Mouse (Mus musculus) layer of hippocampus, postnatal 10 days (tissue): ENCODE results near the gene Runx1. TPM values are rescaled to one million over a fixed set of nuclear protein-coding genes. Genes with fewer than 3 reads are reported as not detected.

Source experiments
- DNase-seq, 2 experiments: peaks; one replicate each; pipeline ENCODE4 v3.0.0; 2021; ENCODE audit warnings: low spot score in 2 of 2
- total RNA-seq, 2 experiments: library from RNA; stranded (reverse); gene quantifications; 2 replicates each; pipeline ENCODE4 v1.2.3; 2021

Runx1 gene
- total RNA-seq, 2 experiments from 2014 or later, result 0.69 to 1.1 TPM

DNA sequence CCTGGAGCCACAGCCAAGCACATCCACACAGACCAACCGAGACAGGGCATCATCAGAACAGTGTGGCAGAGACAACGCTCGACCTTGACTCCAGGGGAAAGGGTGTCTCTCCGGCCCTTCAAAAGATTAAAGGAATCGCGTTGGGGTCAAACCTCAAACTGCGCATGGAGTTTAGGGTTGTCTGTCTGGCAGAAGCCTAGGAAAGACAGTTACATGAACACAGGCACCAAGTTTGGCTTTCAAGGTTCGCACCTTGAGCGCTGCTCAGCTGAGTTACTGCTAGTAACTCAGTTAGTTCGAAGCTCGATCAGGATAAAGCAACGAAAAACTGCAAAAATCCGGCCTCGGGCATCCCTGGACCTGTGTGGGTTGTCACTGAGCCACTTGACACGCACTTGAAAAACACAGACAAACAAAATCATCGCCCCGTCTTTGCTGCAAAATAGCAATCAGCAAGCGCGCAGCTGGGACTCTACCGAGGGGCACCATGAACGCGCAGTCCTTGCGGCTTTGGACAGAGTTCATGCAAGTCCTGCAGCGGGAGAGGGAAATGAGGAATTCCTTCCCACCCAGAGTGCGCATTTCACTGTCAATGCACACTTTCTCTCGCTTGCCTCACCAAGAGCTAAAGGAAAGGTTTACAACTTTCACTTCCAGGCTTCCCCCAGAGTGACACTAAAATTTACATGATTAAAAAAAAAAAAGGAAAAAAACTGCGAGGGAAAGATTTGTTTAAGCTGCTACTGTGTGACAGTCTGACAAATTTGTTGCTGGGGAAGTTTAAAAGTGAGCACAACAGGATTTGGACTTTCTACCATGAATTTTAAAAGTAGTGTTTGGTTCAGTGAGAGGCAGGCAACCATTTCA is 126.2 kb downstream of the Runx1 start:
- DNase-seq, result no peak

DNA sequence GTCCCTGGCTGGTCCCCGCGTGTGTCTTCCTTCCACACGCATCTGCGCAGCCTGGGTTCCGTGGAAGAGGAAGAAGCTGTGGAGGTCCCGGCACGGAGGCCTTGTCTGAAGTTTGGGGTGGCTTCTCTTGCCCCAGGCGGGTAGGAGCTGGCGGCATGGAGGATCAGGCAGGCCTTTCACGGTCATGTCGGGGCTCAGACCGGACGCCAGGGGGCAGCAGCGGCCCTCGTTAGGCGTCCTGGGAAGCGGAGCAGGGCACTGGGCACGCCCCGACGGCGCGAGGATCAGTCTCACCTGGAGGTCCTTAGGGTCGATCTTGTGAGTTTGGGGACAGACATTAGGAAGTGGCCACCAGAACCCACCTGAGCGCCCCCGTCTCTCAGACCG is 127.3 kb downstream of the Runx1 start:
- peak; percentile 86 to 90 for DNase-seq

GRCm38 (mm10) chr16:92697737-92698611 is 128.0 kb downstream of the Runx1 start:
- DNase-seq, result peak in 1 of 2 experiments; percentile 28

- DNase-seq, result peak in 1 of 2 experiments; percentile 46
Measured at GRCm38 (mm10) chr16:92697227-92697736, 128.7 kb downstream of the Runx1 start.

DNA sequence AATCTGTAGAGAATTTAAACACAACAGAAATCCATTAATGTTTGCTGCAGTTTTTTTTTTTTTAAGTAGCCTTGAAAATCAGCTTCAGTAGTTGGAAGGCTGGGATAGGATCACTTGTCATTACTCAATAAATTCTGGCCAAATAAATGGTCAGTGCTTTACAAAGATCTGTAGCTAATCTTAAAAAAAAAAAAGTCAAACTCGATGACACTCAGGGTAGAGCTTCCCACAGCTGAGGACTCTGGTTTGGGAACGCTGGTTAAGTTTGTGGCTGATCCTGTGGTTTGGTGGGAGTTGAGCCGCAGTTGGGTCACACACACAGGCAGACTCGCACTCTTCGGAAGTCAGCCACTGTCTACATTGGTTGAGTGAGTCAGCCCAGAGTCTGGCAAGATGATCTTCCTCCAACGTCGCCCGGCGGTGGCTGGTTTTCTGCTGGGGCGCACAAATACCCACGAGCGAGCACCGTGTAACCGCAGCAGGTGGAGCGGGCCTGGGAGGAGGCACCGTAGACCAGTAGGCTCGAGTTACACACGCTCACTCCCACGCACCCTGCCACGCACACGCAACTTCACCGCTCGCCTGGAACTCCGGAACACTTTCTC is 129.4 kb downstream of the Runx1 start:
- no peak for DNase-seq

DNA sequence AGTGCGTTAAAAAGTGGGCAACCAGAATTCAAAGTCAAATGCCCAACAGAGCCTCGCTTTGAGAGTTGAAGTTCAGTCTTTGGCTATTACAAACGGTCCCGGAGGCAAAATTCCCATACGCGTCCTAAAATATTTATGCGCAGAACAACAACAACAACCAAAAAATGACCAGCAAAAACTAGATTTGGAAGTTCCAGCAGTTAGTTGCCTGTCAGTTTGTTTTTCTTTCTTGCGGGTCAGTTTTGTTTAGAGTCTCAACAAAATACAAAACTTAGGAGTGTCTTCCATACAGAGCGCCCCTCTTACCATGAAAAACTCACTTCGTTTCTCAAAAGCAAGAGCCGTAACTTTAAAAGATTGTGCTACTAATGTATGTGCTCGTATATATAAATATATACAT is 130.0 kb downstream of the Runx1 start:
- DNase-seq, result no peak

GRCm38 (mm10) chr16:92695200-92695921 is 130.6 kb downstream of the Runx1 start:
- no peak for DNase-seq

DNA sequence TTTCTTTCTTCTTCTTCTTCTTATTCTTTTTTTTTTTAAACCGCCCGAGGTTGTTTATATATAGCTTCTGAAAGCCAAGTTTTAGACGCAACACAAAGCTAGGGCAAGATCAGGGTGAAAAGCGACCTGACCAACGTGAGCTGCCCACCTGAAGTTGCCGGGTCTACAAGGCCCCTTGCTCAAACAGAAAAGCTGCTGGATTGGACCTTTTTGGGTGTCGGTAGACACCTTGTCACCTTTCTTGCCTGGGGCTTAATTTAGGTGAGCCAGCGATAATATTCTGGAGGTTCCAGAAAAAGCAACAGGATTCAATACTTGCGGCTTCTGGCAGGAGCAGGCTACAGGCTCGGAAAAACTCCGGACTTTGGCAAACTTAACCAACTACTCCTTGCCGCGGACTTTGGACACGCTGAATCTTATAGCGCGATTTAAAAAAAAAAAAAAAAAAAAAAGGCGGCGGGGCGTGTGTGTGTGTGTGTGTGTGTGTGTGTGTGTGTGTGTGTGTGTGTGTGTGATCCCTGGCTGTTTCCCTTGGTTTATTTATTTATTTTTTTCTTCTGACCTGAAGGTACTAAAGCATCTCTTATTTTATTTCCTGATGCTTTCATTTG is 131.3 kb downstream of the Runx1 start:
- DNase-seq, result no peak

GRCm38 (mm10) chr16:92690759-92691158 is 135.2 kb downstream of the Runx1 start:
- DNase-seq, result no peak

GRCm38 (mm10) chr16:92688941-92689340 is 137.0 kb downstream of the Runx1 start:
- DNase-seq, result no peak

GRCm38 (mm10) chr16:92686978-92687377 is 139.0 kb downstream of the Runx1 start:
- no peak for DNase-seq

GRCm38 (mm10) chr16:92685766-92686315 is 140.1 kb downstream of the Runx1 start:
- no peak for DNase-seq

- no peak for DNase-seq
Measured at GRCm38 (mm10) chr16:92684423-92685211, 141.3 kb downstream of the Runx1 start.

- no peak for DNase-seq
Measured at GRCm38 (mm10) chr16:92676630-92677029, 149.3 kb downstream of the Runx1 start.

DNA sequence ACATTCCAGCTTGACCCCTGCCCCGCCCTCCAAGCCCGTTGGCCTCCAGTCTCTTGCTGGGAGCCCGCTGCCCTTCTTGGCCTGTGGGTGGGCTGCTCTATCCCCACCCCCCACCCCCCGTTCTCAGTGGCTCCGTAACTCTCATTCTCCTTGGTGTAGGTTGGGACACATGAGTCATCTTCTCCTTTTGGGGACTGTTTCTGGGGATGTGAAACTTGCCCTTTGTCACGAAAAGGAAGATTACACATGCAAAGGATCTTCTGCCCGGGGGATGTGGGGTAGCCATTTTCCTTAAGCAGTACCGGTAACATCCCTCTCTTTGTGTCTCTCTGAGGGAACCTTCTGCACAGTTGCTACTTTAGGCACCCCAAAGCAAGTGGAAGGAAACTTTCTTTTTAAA is 150.3 kb downstream of the Runx1 start:
- DNase-seq, result no peak

DNA sequence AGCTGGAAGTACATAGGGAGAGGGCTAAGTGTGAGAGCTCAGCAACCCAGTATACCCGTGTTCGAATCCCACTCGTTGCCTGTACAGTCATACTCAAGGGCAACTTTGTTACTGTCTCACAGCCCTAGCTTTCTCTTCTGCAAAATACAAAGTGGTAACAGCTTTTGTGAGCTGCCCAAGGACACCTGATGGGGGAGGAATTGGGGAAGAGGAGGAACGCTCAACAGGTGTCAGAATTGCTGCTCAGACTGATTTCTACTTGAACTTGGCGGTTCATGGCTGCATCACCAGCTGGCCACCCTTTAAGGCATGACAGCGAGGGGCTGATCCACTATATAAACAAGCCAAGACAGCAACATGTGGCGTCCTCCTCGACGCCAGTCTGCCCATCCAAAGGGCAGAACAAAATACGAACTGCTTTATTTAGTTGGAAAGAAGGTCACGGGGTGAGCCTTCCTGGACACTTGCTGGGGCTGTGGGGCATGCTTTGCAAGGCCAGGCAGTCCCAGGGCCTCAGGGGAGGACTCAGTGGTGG is 151.0 kb downstream of the Runx1 start:
- DNase-seq, result no peak

DNA sequence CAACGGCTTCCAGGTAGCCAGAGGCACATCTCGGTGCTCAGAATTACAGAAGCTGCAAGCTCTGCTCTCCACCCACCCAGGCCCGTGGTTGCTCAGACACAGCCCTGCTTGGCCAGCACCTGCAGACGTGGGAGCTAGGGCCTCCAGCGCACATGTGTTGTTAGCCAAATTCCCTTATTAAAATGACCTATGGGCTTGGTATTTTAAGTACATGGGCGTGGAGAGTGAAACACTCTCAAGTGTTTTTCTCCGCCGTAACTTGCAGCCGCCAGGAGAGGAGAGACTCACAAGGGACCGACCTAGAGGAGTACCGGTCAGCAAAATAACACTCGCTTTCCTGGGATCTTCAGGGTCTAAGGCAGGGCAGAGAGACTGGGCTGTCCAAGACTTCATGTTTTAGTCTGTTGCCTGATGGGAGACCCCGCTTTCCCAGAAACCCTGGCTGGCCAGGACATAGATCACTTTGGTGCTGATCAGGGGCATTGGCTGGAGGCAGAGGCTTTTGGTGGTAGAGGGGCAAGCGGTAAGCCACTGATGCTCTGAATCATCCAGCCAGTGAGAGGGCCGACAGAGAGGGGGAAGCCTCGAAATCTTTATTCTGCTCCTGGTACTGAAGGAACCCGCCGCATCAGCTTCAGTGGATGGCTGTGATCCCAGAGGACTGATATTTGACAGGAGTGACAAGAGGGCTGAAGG is 151.7 kb downstream of the Runx1 start:
- no peak for DNase-seq

- DNase-seq, result no peak
Measured at GRCm38 (mm10) chr16:92668807-92669206, 157.1 kb downstream of the Runx1 start.
